Comparison of ENCODE assay signal across 16 mouse cellular contexts in the genomic region with DNA sequence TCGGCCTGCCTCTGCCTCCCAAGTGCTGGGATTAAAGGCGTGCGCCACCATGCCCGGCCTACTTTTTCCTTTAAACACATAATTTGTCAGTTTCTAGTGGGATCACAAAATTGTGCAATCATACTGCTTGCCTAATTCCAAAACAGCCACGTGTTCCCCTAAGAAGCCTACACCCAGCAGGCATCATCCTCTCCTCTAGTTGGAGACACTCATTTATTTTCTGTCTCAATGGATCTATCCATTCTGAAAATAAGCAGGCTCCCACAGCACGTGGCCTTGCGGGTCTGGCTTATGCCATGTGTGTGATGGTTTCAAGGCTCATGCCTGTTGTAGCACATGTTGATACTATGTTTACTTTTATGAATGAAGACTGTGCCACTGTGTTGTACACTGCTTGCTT.
"Had no signal": no experiment of that assay in that cellular context is flagged by ENCODE, and none has a peak within 500 bp of the region (broad histone marks: within the 10 kb centered on the region; RNA-seq: fewer than 3 reads in every experiment).

No protein-coding gene starts in this region.

- H3K4me2 ChIP-seq: limb, embryonic 12.5 days; liver, embryonic 13.5 days; lung, embryonic 15.5 days; midbrain, embryonic 13.5 days; neural tube, embryonic 13.5 days had no signal

- H3K36me3 ChIP-seq: limb, embryonic 12.5 days; liver, embryonic 13.5 days; lung, embryonic 15.5 days; midbrain, embryonic 13.5 days; neural tube, embryonic 13.5 days had no signal

- ATAC-seq: liver, postnatal 0 days; midbrain, embryonic 13.5 days had no signal

- H3K9ac ChIP-seq: limb, embryonic 12.5 days; liver, embryonic 13.5 days; liver, postnatal 0 days; lung, embryonic 15.5 days; midbrain, embryonic 13.5 days; neural tube, embryonic 13.5 days had no signal

- H3K4me3 ChIP-seq: limb, embryonic 12.5 days; liver, embryonic 13.5 days; lung, embryonic 15.5 days; midbrain, embryonic 13.5 days; neural tube, embryonic 13.5 days had no signal

- DNase-seq: kidney, adult 11 months; kidney, adult 9 months; kidney, postnatal 36 days; layer of hippocampus, adult 9-11 months; layer of hippocampus, postnatal 36 days; liver; liver, embryonic 13.5 days; liver, postnatal 0 days; retina, postnatal 1 day; right cerebral cortex, postnatal 14 days; thymus, postnatal 36 days had no signal

- H3K9me3 ChIP-seq: liver, embryonic 13.5 days; lung, embryonic 15.5 days; midbrain, embryonic 13.5 days; neural tube, embryonic 13.5 days had no signal

- H3K27me3 ChIP-seq: limb, embryonic 12.5 days; liver, embryonic 13.5 days; lung, embryonic 15.5 days; midbrain, embryonic 13.5 days; neural tube, embryonic 13.5 days had no signal

- H3K27ac ChIP-seq: kidney, postnatal 0 days; limb, embryonic 12.5 days; liver, embryonic 13.5 days; lung, embryonic 15.5 days; midbrain, embryonic 13.5 days; neural tube, embryonic 13.5 days had no signal
